Mouse (Mus musculus) liver, embryonic 16.5 days (tissue): ENCODE results near the gene Drd3. TPM values are rescaled to one million over a fixed set of nuclear protein-coding genes. Genes with fewer than 3 reads are reported as not detected.

Source experiments
- ATAC-seq: fragments of 200-750 bp; cut with Nextera tagmentation; 2 replicates; pipeline ENCODE4 v1.8.0; 2017; ENCODE audit warnings: low read depth, mild to moderate bottlenecking, moderate number of reproducible peaks, moderate library complexity
- H3K27ac ChIP-seq: fragments of 300-500 bp; sonication (generic); 2 replicates; pipeline ENCODE4 v1.5.1; 2014; ENCODE audit warnings: mild to moderate bottlenecking, low read length
- H3K27me3 ChIP-seq: fragments of 300-500 bp; sonication (generic); 2 replicates; pipeline ENCODE4 v1.6.1; 2014; ENCODE audit warnings: low read depth, low read length, mixed read lengths; ENCODE audit not compliant: control insufficient read depth, insufficient read depth
- H3K36me3 ChIP-seq: fragments of 300-500 bp; sonication (generic); 2 replicates; pipeline ENCODE4 v1.6.1; 2014; ENCODE audit warnings: mild to moderate bottlenecking; ENCODE audit not compliant: control insufficient read depth, insufficient read depth
- H3K4me1 ChIP-seq: fragments of 300-500 bp; sonication (generic); 2 replicates; pipeline ENCODE4 v1.6.1; 2014; ENCODE audit warnings: low read depth, low read length, mixed read lengths; ENCODE audit not compliant: control insufficient read depth
- H3K4me2 ChIP-seq: fragments of 300-500 bp; sonication (generic); 2 replicates; pipeline ENCODE4 v1.6.1; 2014; ENCODE audit warnings: low read depth, low read length, mixed read lengths
- H3K4me3 ChIP-seq: fragments of 300-500 bp; sonication (generic); 2 replicates; pipeline ENCODE4 v1.5.1; 2014; ENCODE audit warnings: low read depth, mild to moderate bottlenecking, low read length
- H3K9ac ChIP-seq: fragments of 300-500 bp; sonication (generic); 2 replicates; pipeline ENCODE4 v1.6.1; 2014; ENCODE audit warnings: low read depth, low read length
- H3K9me3 ChIP-seq: fragments of 300-500 bp; sonication (generic); replicated peaks from 2 replicates; pipeline ENCODE4 v1.6.1; 2016; ENCODE audit warnings: low read length; ENCODE audit not compliant: control insufficient read depth
- WGBS: fragments of 180-500 bp; shearing (Covaris S2); extraction: QIAGEN DNeasy Blood & Tissue Kit; methylation state at CpG from one replicate; pipeline ENCODE4 v1.1.7; 2014; ENCODE audit not compliant: insufficient replicate concordance; 5-methylcytosine and 5-hydroxymethylcytosine counted together
- polyA plus RNA-seq: library from polyadenylated mRNA; unstranded; fragments of >200 nt; fragmentation: Nextera tagmentation; extraction: Ambion mirVana; gene quantifications from 2 replicates; pipeline ENCODE4 v1.2.1, GENCODE M21; 2015

Gene Drd3
- polyA plus RNA-seq, 1 experiment from 2014 or later, result not detected

DNA sequence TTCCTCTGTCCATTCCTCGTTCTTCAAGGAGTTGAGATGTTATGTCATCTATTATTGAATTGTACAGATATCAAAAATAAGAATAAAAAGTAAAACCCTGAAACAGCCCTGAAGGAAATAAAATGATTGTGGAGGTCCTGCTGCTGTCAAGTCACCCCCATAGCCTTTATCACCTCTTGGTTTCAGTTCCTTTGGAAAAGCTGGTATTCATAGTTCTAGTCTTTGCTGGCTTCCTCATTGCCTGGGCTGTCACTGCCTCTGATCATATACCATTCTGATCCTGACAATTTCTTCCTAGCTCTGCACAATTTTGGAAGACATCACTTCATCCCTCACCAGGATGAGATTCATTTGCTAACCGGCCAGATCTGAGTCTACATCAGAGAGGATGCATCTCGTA is 23.1 kb downstream of the Drd3 start:
- Histone ChIP-seq H3K27me3 (no peaks in the 10 kb centered on the region), H3K9ac (no peak overlapping the region), H3K9me3 (no peaks in the 10 kb centered on the region), H3K27ac (no peak overlapping the region), H3K4me3 (no peak overlapping the region), H3K36me3 (no peaks in the 10 kb centered on the region), H3K4me1 (no peaks in the 10 kb centered on the region), H3K4me2 (no peak overlapping the region)
- WGBS, result 62% methylated on average over 3 of the region's 3 CpGs
- no peak for ATAC-seq

DNA sequence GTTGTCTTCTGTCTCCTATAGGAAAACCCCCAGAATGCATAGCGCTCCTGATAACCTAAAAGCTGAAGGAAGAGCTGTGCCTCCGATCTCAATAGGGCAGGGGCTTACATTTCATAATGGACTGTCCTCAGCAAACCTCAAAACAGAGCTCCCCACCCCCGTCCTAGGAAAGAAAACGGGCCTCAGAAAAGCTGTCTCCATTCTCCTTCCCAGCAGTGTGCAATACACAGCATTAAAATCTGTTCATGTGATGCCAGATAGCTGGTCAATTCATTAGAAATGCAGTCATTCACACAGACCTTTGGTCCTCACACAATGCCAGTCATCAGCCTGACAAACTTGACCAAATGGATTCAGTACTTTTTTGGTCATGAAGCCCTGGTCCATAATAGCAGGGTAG is 45.7 kb downstream of the Drd3 start:
- Histone ChIP-seq H3K4me1 (no peaks in the 10 kb centered on the region), H3K27ac (no peak overlapping the region), H3K4me3 (no peak overlapping the region), H3K27me3 (no peaks in the 10 kb centered on the region), H3K4me2 (no peak overlapping the region), H3K9me3 (no peaks in the 10 kb centered on the region), H3K36me3 (no peaks in the 10 kb centered on the region), H3K9ac (no peak overlapping the region)
- ATAC-seq, result no peak
- 37% methylated on average over 4 of the region's 4 CpGs for WGBS

DNA sequence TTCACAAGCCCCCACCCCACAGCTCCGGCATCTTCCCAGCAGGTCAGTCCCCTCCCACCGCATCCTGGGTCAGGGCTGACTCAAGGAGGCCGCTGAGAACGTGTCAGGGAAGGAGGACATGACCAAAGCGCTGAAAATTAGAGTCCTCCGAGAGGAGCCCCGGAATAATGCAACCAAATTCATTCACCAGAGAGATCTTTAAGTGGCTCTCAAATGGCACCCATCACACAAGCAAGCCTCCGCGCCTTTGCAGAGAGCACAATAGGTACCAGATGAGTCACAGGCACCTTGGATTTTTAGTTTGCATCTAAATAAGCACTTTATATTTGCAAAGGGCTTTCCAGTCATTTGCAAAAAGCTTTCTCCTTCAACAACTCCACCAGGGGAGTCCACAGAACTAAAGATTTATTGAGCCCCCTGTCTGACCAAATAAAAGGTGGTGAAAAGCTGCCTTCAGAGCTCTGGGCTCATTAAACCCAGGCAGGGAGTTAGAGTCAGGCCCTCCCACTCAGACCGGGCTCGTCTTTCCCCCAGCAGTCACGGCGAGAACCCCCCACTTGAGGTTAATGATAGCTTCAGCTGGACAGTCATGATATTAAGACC is 46.4 kb downstream of the Drd3 start:
- no peaks in the 10 kb centered on the region for H3K36me3 ChIP-seq
- 37% methylated on average over 13 of the region's 13 CpGs for WGBS

DNA sequence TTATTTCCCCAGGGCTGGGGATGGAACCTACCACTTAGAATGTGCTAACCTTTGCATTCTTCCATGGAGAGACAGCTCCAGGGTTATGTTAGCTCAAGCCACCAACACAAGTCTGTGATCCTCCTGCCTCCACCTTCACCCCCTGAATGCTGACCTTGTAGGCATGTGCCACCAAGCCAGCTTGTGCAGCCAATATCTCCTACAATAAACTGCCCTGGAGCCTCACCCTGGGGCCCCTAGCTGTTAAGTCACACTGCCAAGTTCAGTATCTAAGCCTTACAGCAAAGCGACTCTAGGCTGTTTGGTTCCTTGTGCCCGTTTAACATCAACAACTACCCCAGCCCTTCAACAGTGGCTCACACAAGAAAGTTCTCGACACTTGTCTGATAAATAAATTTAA is 47.3 kb downstream of the Drd3 start:
- no peak overlapping the region for H3K27ac ChIP-seq
- no peaks in the 10 kb centered on the region for H3K36me3 ChIP-seq
- no peak overlapping the region for H3K4me3 ChIP-seq
- no peaks in the 10 kb centered on the region for H3K9me3 ChIP-seq
- H3K27me3 ChIP-seq, result no peaks in the 10 kb centered on the region
- no peak for ATAC-seq
- H3K9ac ChIP-seq, result no peak overlapping the region
- no peak overlapping the region for H3K4me2 ChIP-seq
- H3K4me1 ChIP-seq, result no peaks in the 10 kb centered on the region
- 52% methylated on average over 3 of the region's 3 CpGs for WGBS

More for the DNA sequence above, 46.4 kb downstream of the Drd3 start:
- no peak for ATAC-seq
- H3K27me3 ChIP-seq, result no peaks in the 10 kb centered on the region
- H3K4me1 ChIP-seq, result no peaks in the 10 kb centered on the region
- H3K9ac ChIP-seq, result no peak overlapping the region
- no peak overlapping the region for H3K4me3 ChIP-seq
- no peaks in the 10 kb centered on the region for H3K9me3 ChIP-seq
- H3K27ac ChIP-seq, result no peak overlapping the region
- H3K4me2 ChIP-seq, result no peak overlapping the region

DNA sequence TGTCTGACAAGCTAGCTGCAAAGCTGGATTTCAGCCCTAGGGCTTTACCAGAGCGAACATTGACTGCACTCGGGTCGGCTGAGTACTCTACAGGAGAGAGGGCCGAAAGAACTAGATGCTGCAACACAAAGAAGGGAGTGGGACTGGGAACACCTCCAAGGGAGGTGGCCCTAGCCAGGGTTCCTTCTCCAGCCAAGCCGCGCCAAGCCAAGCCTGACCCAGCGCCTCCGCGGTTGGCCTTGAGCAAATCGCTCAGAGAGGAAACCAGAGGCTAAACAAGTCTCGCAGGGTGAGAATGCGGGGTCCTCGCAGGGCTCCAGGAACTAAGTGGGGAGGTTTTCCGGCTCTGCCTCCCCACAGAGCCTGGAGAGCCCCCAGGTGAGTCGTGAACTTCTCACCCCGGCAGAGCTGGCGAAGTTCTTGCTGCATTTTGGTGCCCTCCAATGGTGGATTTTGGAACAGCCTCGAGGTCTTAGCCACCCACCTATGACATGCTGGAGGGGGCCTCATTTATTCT is 48.0 kb downstream of the Drd3 start:
- peak overlapping the region; percentile 44 for H3K4me3 ChIP-seq
- no peaks in the 10 kb centered on the region for H3K4me1 ChIP-seq
- H3K9ac ChIP-seq, result no peak overlapping the region
- no peaks in the 10 kb centered on the region for H3K36me3 ChIP-seq
- no peaks in the 10 kb centered on the region for H3K27me3 ChIP-seq
- H3K4me2 ChIP-seq, result peak overlapping the region; percentile 53
- ATAC-seq, result no peak
- WGBS, result 5% methylated on average over 18 of the region's 18 CpGs
- H3K9me3 ChIP-seq, result no peaks in the 10 kb centered on the region
- H3K27ac ChIP-seq, result no peak overlapping the region

DNA sequence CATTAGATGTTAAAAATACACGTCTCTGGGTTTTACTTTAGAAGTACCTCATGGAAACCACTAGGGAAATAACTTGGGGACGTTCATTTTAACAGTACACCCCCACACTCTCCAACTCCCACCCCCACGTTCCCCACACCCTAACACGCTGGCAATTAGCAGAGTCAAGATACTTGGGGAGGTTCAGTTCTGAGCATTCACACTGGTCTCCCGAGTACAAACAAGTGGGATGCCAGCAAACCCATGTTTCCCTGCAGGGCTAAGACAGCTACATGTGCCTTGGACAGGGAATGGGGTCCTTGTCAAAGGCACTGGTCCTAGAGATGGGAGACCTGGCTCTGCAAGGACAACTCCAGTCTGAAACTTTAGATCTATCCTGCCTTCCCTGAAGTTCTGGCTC is 48.6 kb downstream of the Drd3 start:
- no peaks in the 10 kb centered on the region for H3K27me3 ChIP-seq
- no peaks in the 10 kb centered on the region for H3K4me1 ChIP-seq
- no peak overlapping the region for H3K27ac ChIP-seq
- no peaks in the 10 kb centered on the region for H3K36me3 ChIP-seq
- H3K9me3 ChIP-seq, result no peaks in the 10 kb centered on the region
- ATAC-seq, result no peak
- H3K4me2 ChIP-seq, result no peak overlapping the region
- H3K4me3 ChIP-seq, result no peak overlapping the region
- H3K9ac ChIP-seq, result no peak overlapping the region
- WGBS, result 35% methylated on average over 5 of the region's 5 CpGs

DNA sequence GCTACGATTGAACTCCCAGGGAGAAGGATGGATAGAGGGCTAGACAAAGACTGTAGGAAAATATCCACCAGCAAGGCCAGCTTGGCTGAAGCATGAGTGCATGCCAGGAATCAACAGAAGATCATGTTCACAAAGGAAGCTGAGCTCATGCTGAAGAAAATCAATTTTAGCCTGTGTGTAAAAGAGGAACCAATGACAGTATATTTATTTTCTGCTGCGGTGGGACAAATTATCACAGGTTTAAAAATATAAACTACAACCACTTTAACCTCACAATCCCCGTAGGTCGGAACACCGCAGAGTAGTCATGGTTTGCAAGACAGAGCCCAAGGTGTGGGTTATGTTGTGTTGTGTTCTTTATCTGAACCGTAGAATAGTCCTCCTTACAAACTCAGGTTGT is 50.5 kb downstream of the Drd3 start:
- no peak overlapping the region for H3K9ac ChIP-seq
- no peaks in the 10 kb centered on the region for H3K27me3 ChIP-seq
- no peak overlapping the region for H3K27ac ChIP-seq
- no peaks in the 10 kb centered on the region for H3K9me3 ChIP-seq
- no peak for ATAC-seq
- no peaks in the 10 kb centered on the region for H3K4me1 ChIP-seq
- WGBS, result 67% methylated on average over 6 of the region's 6 CpGs
- H3K4me3 ChIP-seq, result no peak overlapping the region
- no peaks in the 10 kb centered on the region for H3K36me3 ChIP-seq
- H3K4me2 ChIP-seq, result no peak overlapping the region

DNA sequence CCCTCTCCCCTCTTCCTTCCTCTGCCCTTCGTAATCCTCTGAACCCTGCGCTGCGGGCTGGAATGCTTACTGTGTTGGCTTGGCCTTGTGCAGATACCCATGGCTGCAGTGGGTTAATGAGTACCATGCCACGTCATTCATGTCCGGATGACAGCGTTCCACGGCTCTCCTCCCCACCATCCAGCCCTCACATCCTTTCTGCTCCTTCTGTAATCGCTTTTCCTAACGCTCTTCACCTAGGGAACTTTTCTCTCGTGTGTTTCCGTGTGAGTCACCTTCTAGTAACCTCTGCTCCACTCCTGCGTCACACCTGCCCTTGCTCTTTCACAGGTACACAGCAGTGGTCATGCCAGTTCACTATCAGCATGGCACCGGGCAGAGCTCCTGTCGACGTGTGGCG is 53.2 kb downstream of the Drd3 start:
- WGBS, result 56% methylated on average over 16 of the region's 16 CpGs
- H3K9ac ChIP-seq, result no peak overlapping the region

DNA sequence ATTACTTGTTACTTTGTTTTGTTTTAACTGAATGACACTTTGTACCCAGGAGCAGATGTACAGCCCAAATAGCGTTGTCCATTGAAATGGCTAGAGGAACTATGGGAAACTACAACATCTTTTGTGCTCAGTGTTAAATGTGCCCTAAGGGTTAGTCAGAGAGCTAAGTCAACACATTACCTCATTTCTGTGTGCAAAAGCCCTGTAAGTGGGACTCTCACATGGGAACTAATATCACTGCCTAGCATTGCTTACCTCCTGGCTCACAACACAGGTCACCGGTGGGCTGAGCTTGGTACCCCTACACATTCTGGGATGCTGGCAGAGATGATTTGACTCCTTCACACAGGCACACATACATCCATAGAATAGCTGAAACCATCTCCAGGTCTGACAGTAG is 55.6 kb downstream of the Drd3 start:
- Histone ChIP-seq H3K27ac (no peak overlapping the region), H3K9ac (no peak overlapping the region), H3K4me2 (no peak overlapping the region), H3K9me3 (no peaks in the 10 kb centered on the region), H3K4me3 (no peak overlapping the region), H3K36me3 (no peaks in the 10 kb centered on the region), H3K4me1 (no peaks in the 10 kb centered on the region), H3K27me3 (no peaks in the 10 kb centered on the region)
- no peak for ATAC-seq
- 73% methylated on average over 2 of the region's 2 CpGs for WGBS

More for the DNA sequence above, 53.2 kb downstream of the Drd3 start:
- no peaks in the 10 kb centered on the region for H3K36me3 ChIP-seq
- H3K4me2 ChIP-seq, result no peak overlapping the region
- H3K27me3 ChIP-seq, result no peaks in the 10 kb centered on the region
- no peak overlapping the region for H3K27ac ChIP-seq
- H3K4me1 ChIP-seq, result no peaks in the 10 kb centered on the region
- no peaks in the 10 kb centered on the region for H3K9me3 ChIP-seq
- no peak overlapping the region for H3K4me3 ChIP-seq
- ATAC-seq, result no peak
